Mouse (Mus musculus): ENCODE measurements around the gene Vwa7.

Gene Vwa7

GRCm38 (mm10) chr17:35016791-35017705 is 669 bp downstream of the Vwa7 start:
- 0 out of 2 replicates have a peak, but pooled peaks cover 5% of the 10 kb centered on the region for H3K27me3 ChIP-seq (ENCODE audit: insufficient read depth, low read length)
- peak overlapping the region; percentile 23; the same call in 1 of the 2 replicates for H3K4me3 ChIP-seq (replicated peaks; ENCODE audit: low read length)
- TF ChIP-seq NANOG (IDR thresholded peaks at IDR 0.05; ENCODE audit: borderline replicate concordance, low read length) (no peak), CTCF (conservative IDR thresholded peaks at IDR 0.05; ENCODE audit: low read length) (no peak), POU5F1 (IDR thresholded peaks at IDR 0.05; ENCODE audit: borderline replicate concordance, low read length) (no peak)
- H3K4me1 ChIP-seq (replicated peaks; ENCODE audit: low read depth, low read length), result peaks cover 94% of the 10 kb centered on the region
- no peaks in the 10 kb centered on the region for H3K9me3 ChIP-seq (ENCODE audit: low read length)
- peaks cover 59% of the 10 kb centered on the region for H3K36me3 ChIP-seq (ENCODE audit: insufficient read depth, low read length)

GRCm38 (mm10) chr17:35017706-35018030 is 1.3 kb downstream of the Vwa7 start:
- Histone ChIP-seq H3K36me3 (ENCODE audit: insufficient read depth, low read length) (peaks cover 52% of the 10 kb centered on the region), H3K4me3 (replicated peaks; ENCODE audit: low read length) (no peak overlapping the region), H3K9me3 (ENCODE audit: low read length) (no peaks in the 10 kb centered on the region), H3K27me3 (ENCODE audit: insufficient read depth, low read length) (0 out of 2 replicates have a peak, but pooled peaks cover 5% of the 10 kb centered on the region), H3K4me1 (replicated peaks; ENCODE audit: low read depth, low read length) (peaks cover 94% of the 10 kb centered on the region)
- no peak for TF ChIP-seq NANOG (IDR thresholded peaks at IDR 0.05; ENCODE audit: borderline replicate concordance, low read length)
- TF ChIP-seq CTCF (conservative IDR thresholded peaks at IDR 0.05; ENCODE audit: low read length), result no peak
- no peak for TF ChIP-seq POU5F1 (IDR thresholded peaks at IDR 0.05; ENCODE audit: borderline replicate concordance, low read length)

- peaks cover 91% of the 10 kb centered on the region for H3K4me1 ChIP-seq (replicated peaks; ENCODE audit: low read depth, low read length)
- TF ChIP-seq NANOG (IDR thresholded peaks at IDR 0.05; ENCODE audit: borderline replicate concordance, low read length) (no peak), CTCF (conservative IDR thresholded peaks at IDR 0.05; ENCODE audit: low read length) (no peak)
- no peak overlapping the region for H3K4me3 ChIP-seq (replicated peaks; ENCODE audit: low read length)
- H3K9me3 ChIP-seq (ENCODE audit: low read length), result no peaks in the 10 kb centered on the region
- peaks cover 47% of the 10 kb centered on the region for H3K36me3 ChIP-seq (ENCODE audit: insufficient read depth, low read length)
- 0 out of 2 replicates have a peak, but pooled peaks cover 6% of the 10 kb centered on the region for H3K27me3 ChIP-seq (ENCODE audit: insufficient read depth, low read length)
Measured at GRCm38 (mm10) chr17:35018171-35018570, 1.8 kb downstream of the Vwa7 start.

- TF ChIP-seq CTCF (conservative IDR thresholded peaks at IDR 0.05; ENCODE audit: low read length), result no peak
- TF ChIP-seq POU5F1 (IDR thresholded peaks at IDR 0.05; ENCODE audit: borderline replicate concordance, low read length), result no peak
- TF ChIP-seq NANOG (IDR thresholded peaks at IDR 0.05; ENCODE audit: borderline replicate concordance, low read length), result no peak
- Histone ChIP-seq H3K9me3 (ENCODE audit: low read length) (no peaks in the 10 kb centered on the region), H3K36me3 (ENCODE audit: insufficient read depth, low read length) (peaks cover 30% of the 10 kb centered on the region), H3K27me3 (ENCODE audit: insufficient read depth, low read length) (peaks cover 19% of the 10 kb centered on the region), H3K4me3 (replicated peaks; ENCODE audit: low read length) (peak overlapping the region; percentile 13; the same call in 1 of the 2 replicates), H3K4me1 (replicated peaks; ENCODE audit: low read depth, low read length) (peaks cover 80% of the 10 kb centered on the region)
Measured at GRCm38 (mm10) chr17:35019894-35020293, 3.5 kb downstream of the Vwa7 start.

GRCm38 (mm10) chr17:35020551-35020950 is 4.2 kb downstream of the Vwa7 start:
- no peak overlapping the region for H3K4me3 ChIP-seq (replicated peaks; ENCODE audit: low read length)
- TF ChIP-seq POU5F1 (IDR thresholded peaks at IDR 0.05; ENCODE audit: borderline replicate concordance, low read length) (no peak), NANOG (IDR thresholded peaks at IDR 0.05; ENCODE audit: borderline replicate concordance, low read length) (no peak), CTCF (conservative IDR thresholded peaks at IDR 0.05; ENCODE audit: low read length) (no peak)
- H3K4me1 ChIP-seq (replicated peaks; ENCODE audit: low read depth, low read length), result peaks cover 77% of the 10 kb centered on the region
- peaks cover 19% of the 10 kb centered on the region for H3K27me3 ChIP-seq (ENCODE audit: insufficient read depth, low read length)
- H3K9me3 ChIP-seq (ENCODE audit: low read length), result no peaks in the 10 kb centered on the region
- H3K36me3 ChIP-seq (ENCODE audit: insufficient read depth, low read length), result peaks cover 24% of the 10 kb centered on the region

GRCm38 (mm10) chr17:35021163-35021808 is 4.9 kb downstream of the Vwa7 start:
- Histone ChIP-seq H3K4me1 (replicated peaks; ENCODE audit: low read depth, low read length) (peaks cover 77% of the 10 kb centered on the region), H3K27me3 (ENCODE audit: insufficient read depth, low read length) (peaks cover 22% of the 10 kb centered on the region), H3K9me3 (ENCODE audit: low read length) (no peaks in the 10 kb centered on the region), H3K36me3 (ENCODE audit: insufficient read depth, low read length) (peaks cover 16% of the 10 kb centered on the region), H3K4me3 (replicated peaks; ENCODE audit: low read length) (peak overlapping the region; percentile 26; the same call in 1 of the 2 replicates)
- peak; percentile 93 for TF ChIP-seq CTCF (conservative IDR thresholded peaks at IDR 0.05; ENCODE audit: low read length)
- TF ChIP-seq NANOG (IDR thresholded peaks at IDR 0.05; ENCODE audit: borderline replicate concordance, low read length), result no peak
- no peak for TF ChIP-seq POU5F1 (IDR thresholded peaks at IDR 0.05; ENCODE audit: borderline replicate concordance, low read length)

GRCm38 (mm10) chr17:35021842-35022477 is 5.6 kb downstream of the Vwa7 start:
- TF ChIP-seq CTCF (conservative IDR thresholded peaks at IDR 0.05; ENCODE audit: low read length) (no peak), POU5F1 (IDR thresholded peaks at IDR 0.05; ENCODE audit: borderline replicate concordance, low read length) (no peak), NANOG (IDR thresholded peaks at IDR 0.05; ENCODE audit: borderline replicate concordance, low read length) (no peak)
- Histone ChIP-seq H3K4me1 (replicated peaks; ENCODE audit: low read depth, low read length) (peaks cover 75% of the 10 kb centered on the region), H3K36me3 (ENCODE audit: insufficient read depth, low read length) (peaks cover 9% of the 10 kb centered on the region), H3K27me3 (ENCODE audit: insufficient read depth, low read length) (peaks cover 22% of the 10 kb centered on the region), H3K9me3 (ENCODE audit: low read length) (no peaks in the 10 kb centered on the region), H3K4me3 (replicated peaks; ENCODE audit: low read length) (peak overlapping the region; percentile 26; the same call in 1 of the 2 replicates)

GRCm38 (mm10) chr17:35022541-35023060 is 6.2 kb downstream of the Vwa7 start:
- no peak overlapping the region for H3K4me3 ChIP-seq (replicated peaks; ENCODE audit: low read length)
- H3K27me3 ChIP-seq (ENCODE audit: insufficient read depth, low read length), result peaks cover 22% of the 10 kb centered on the region
- no peaks in the 10 kb centered on the region for H3K9me3 ChIP-seq (ENCODE audit: low read length)
- peaks cover 75% of the 10 kb centered on the region for H3K4me1 ChIP-seq (replicated peaks; ENCODE audit: low read depth, low read length)
- TF ChIP-seq NANOG (IDR thresholded peaks at IDR 0.05; ENCODE audit: borderline replicate concordance, low read length) (no peak), POU5F1 (IDR thresholded peaks at IDR 0.05; ENCODE audit: borderline replicate concordance, low read length) (no peak), CTCF (conservative IDR thresholded peaks at IDR 0.05; ENCODE audit: low read length) (no peak)
- H3K36me3 ChIP-seq (ENCODE audit: insufficient read depth, low read length), result peaks cover 3% of the 10 kb centered on the region; the same call in 1 of the 2 replicates

Measured in E14TG2a.4 (cell line).